Comparison of ENCODE assay signal across 34 mouse cellular contexts in the genomic region with DNA sequence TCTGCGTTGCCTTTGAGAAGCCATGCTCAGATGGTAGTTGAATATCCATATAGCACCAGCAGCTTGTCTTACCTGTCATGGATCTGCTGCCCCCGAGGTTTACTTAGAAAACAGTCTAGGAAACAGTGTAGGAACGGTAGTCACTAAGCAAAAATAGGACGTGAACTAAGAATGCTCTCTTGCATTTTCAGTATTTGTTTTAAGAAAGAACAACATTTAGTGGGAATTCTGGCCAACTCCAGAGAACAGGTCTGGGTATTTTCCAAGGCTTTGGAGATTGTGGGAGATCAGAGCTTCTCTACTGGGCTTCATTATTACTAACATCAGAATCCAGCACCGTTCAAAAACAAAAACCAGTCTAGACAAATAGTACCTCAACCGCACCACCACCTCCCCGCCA. TPM values are rescaled to one million over a fixed set of nuclear protein-coding genes. Genes with fewer than 3 reads are reported as not detected.
"Had no signal": no experiment of that assay in that cellular context is flagged by ENCODE, and none has a peak within 500 bp of the region (broad histone marks: within the 10 kb centered on the region; RNA-seq: fewer than 3 reads in every experiment).

No protein-coding gene starts in this region.

- H3K4me2 ChIP-seq: limb, embryonic 12.5 days; limb, embryonic 13.5 days; limb, embryonic 15.5 days; liver, embryonic 11.5 days; liver, embryonic 13.5 days; liver, embryonic 15.5 days; lung, embryonic 14.5 days; lung, embryonic 15.5 days; midbrain, embryonic 12.5 days; midbrain, embryonic 13.5 days; midbrain, embryonic 15.5 days; neural tube, embryonic 12.5 days had no signal

- ATAC-seq: liver, postnatal 0 days; lung, postnatal 0 days; midbrain, embryonic 13.5 days; midbrain, embryonic 15.5 days had no signal

- H3K9me3 ChIP-seq: limb, embryonic 10.5 days; limb, embryonic 12.5 days; limb, embryonic 15.5 days; liver, embryonic 13.5 days; liver, embryonic 15.5 days; lung, embryonic 15.5 days; midbrain, embryonic 10.5 days; midbrain, embryonic 12.5 days; midbrain, embryonic 13.5 days; midbrain, embryonic 15.5 days; neural tube, embryonic 12.5 days had no signal

- H3K27me3 ChIP-seq: limb, embryonic 12.5 days; limb, embryonic 13.5 days; limb, embryonic 15.5 days; liver, embryonic 13.5 days; liver, embryonic 15.5 days; lung, embryonic 15.5 days; megakaryocyte, embryonic 14.5 days; midbrain, embryonic 12.5 days; midbrain, embryonic 13.5 days; midbrain, embryonic 15.5 days; neural tube, embryonic 12.5 days had no signal

- H3K27ac ChIP-seq: left cerebral cortex, adult 2 months; limb, embryonic 10.5 days; limb, embryonic 12.5 days; limb, embryonic 13.5 days; limb, embryonic 15.5 days; liver, embryonic 13.5 days; liver, embryonic 14.5 days; liver, embryonic 15.5 days; lung, embryonic 15.5 days; macrophage; midbrain, embryonic 10.5 days; midbrain, embryonic 12.5 days; midbrain, embryonic 13.5 days; midbrain, embryonic 15.5 days; neural tube, embryonic 12.5 days had no signal

- H3K4me1 ChIP-seq: limb, embryonic 10.5 days; limb, embryonic 12.5 days; limb, embryonic 13.5 days; limb, embryonic 15.5 days; liver, embryonic 13.5 days; liver, embryonic 15.5 days; lung, embryonic 15.5 days; megakaryocyte, embryonic 14.5 days; midbrain, embryonic 10.5 days; midbrain, embryonic 12.5 days; midbrain, embryonic 13.5 days; midbrain, embryonic 15.5 days; neural tube, embryonic 12.5 days had no signal

- H3K9ac ChIP-seq: limb, embryonic 12.5 days; limb, embryonic 13.5 days; limb, embryonic 15.5 days; liver, embryonic 13.5 days; liver, embryonic 14.5 days; liver, embryonic 15.5 days; liver, postnatal 0 days; lung, embryonic 14.5 days; lung, embryonic 15.5 days; midbrain, embryonic 12.5 days; midbrain, embryonic 13.5 days; midbrain, embryonic 15.5 days; neural tube, embryonic 12.5 days had no signal

- H3K4me3 ChIP-seq: left cerebral cortex, adult 2 months; limb, embryonic 10.5 days; limb, embryonic 12.5 days; limb, embryonic 13.5 days; limb, embryonic 15.5 days; liver, embryonic 13.5 days; liver, embryonic 15.5 days; lung, embryonic 15.5 days; megakaryocyte, embryonic 14.5 days; midbrain, embryonic 10.5 days; midbrain, embryonic 12.5 days; midbrain, embryonic 13.5 days; midbrain, embryonic 15.5 days; myocyte; neural tube, embryonic 12.5 days had no signal

- DNase-seq: left cerebral cortex, postnatal 4 days; liver; liver, embryonic 13.5 days; liver, postnatal 0 days; lung, adult 18-20 months; lung, adult 2 months; lung, embryonic 14.5 days; lung, postnatal 10 days; lung, postnatal 14 days; lung, postnatal 36 days; lung, postnatal 4 days; midbrain, embryonic 14.5 days had no signal

- H3K36me3 ChIP-seq: limb, embryonic 10.5 days; limb, embryonic 12.5 days; limb, embryonic 13.5 days; limb, embryonic 15.5 days; liver, embryonic 13.5 days; liver, embryonic 15.5 days; lung, embryonic 15.5 days; midbrain, embryonic 10.5 days; midbrain, embryonic 12.5 days; midbrain, embryonic 13.5 days; midbrain, embryonic 15.5 days; neural tube, embryonic 12.5 days had no signal

RNA-seq across cellular contexts. Expression of a gene that starts 17.7 kb away (rescaled TPM):
- total RNA-seq: megakaryocyte progenitor cell, adult 5-6 weeks; megakaryocyte, adult 5-6 weeks; megakaryocyte-erythroid progenitor cell, adult 5-6 weeks; monocyte, adult 5-6 weeks had no signal
- polyA plus RNA-seq: macrophage had no signal
